Mouse (Mus musculus): ENCODE results near the gene Fam45a.

GRCm38 (mm10) chr19:60793170-60793707 is 18.1 kb upstream of the Fam45a start:
- TF ChIP-seq CTCF (IDR thresholded peaks at IDR 0.05; ENCODE audit: low read depth, low read length), result no peak
- no peak for TF ChIP-seq POLR2A (IDR thresholded peaks at IDR 0.05; ENCODE audit: borderline replicate concordance, low read depth, low read length)
